Mouse (Mus musculus) heart, postnatal 14 days (tissue): ENCODE data around the gene Tbc1d14. TPM values are rescaled to one million over a fixed set of nuclear protein-coding genes. Genes with fewer than 3 reads are reported as not detected.

Experiments used
- DNase-seq, 2 experiments: peaks; one replicate each; pipeline ENCODE4 v3.0.0; 2021 to 2022
- intact Hi-C: fragments of 180-260 bp; cut with DNase I; formaldehyde crosslinking; loops from one replicate; pipeline ENCODE4 v1.15.1; 2025
- total RNA-seq, 2 experiments: library from RNA; stranded (reverse); gene quantifications; 2 replicates each; pipeline ENCODE4 v1.2.3; 2021

Gene Tbc1d14
- total RNA-seq, 2 experiments from 2014 or later = 14.5 to 17.0 TPM

DNA sequence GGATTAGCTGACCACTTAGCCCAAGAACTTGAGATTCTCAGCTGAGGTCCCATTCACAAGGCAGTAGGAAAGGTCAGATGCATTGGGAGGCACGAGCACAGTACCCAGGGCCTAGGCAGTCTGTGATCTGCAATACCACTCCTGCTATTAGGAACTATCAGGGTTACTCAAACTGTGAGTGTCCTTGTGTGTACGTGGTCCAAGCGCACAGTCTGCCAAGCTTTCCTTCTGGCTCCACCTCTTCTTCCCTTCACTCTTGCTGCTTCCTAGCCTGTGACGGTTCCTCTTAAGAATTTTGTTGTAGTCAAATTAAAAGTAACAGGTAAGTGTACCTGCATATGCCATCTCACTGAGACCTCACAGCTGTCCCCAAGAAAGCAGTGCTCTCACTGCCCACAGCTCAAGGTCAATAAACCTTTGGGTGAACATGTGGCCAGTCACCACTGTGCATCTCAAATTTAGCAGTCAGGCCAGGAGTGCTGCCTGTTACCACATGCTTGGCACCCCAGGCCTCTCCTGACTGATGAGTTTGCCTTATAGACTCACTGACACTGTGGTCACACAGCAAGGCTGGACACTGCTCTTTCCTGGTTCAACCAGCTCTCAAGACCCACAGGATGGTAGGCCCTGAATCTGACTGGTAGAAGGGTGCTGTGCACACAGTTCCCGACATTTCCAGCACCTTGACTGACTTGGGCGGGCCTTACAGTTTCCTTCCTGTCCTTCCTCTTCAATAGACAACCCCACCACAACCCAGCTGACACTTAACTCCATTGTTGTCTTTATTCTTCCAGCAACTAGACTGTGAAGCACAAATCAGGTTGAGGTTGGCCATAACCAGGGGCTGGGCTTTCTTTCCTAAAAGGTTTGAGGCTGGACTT lies 114.3 kb downstream of the Tbc1d14 start:
- no peak for DNase-seq
- intact Hi-C loops = no loop called here

DNA sequence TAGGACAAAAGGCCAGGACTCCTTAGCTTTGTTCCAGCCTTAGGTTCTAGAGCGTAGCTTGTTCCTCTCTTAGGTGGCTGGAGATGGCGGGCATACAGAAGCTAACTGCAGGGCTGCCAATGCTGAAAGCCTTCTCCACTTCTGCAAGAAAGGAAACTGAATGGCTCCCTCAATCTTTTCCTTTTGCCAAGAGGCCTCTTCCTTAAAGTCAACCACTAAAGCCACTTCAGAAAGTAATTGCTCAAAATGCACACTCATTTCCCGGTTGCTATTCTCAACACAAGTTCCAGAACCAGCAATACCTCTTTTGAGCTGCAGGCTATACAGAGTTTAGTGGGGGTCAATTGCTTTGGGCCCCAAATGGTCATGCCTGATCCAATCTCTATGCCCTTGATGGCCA lies 115.6 kb downstream of the Tbc1d14 start:
- intact Hi-C loops = no loop called here
- no peak for DNase-seq

DNA sequence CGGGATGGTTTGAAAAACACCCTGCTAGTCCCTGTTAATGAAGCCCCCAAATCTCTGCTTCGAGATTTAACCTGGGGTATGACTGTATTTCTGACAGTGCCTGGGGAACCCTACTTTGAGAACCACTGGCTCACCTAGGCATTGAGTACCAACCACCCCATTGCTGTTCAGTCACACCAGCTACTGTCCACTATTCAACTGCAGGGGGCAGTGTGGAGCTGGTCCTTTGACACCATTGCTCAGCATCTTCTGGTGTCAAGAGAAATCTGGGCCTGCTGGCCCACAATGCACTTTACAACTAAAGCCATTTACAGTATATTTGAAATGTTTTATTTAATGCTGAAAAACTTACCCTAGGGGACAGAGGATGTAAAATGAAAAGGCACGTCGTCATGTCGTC lies 118.8 kb downstream of the Tbc1d14 start:
- intact Hi-C loops = no loop called here

GRCm38 (mm10) chr5:36472876-36473655 lies 120.0 kb downstream of the Tbc1d14 start:
- intact Hi-C loops = no loop called here
- no peak for DNase-seq

More for the DNA sequence above, 118.8 kb downstream of the Tbc1d14 start:
- DNase-seq = peak; percentile 68 to 82

DNA sequence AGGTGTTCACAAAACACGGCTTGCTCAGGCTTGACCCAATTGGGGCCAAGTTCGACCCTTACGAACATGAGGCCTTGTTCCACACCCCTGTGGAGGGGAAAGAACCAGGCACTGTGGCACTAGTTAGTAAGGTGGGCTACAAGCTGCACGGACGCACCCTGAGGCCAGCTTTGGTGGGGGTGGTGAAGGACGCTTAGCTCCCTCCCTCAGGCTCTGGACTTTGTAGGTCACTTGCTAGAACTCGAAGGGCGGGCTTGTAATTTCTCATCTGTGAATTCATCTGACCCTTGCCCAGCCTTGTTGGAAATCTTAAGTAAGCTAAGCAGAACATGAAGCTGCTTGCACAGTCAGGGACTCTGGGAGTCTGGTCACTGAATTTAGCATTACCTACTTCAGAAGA lies 121.9 kb downstream of the Tbc1d14 start:
- DNase-seq = no peak
- intact Hi-C loops = no loop called here

DNA sequence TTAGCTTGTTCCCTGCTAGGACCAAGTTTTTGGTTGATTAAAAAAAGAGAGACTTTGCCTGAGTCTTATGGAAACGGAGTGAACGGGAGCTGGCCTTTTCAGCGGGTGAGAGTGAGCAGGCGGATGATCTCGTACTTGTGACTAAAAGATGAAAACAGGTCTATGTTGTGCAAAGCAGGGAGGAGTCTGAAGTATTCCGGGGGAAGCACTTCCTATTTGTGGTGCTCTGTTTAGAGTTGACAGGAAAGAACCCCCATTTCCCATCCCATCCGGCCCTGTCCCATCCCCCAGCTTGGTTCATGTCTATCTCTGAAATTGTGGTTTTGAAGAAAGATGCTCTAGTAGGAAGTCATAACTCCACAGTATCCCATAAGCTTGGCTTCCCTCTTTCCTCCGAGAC lies 127.2 kb downstream of the Tbc1d14 start:
- DNase-seq = no peak
- intact Hi-C loops = no loop called here

GRCm38 (mm10) chr5:36464709-36465661 lies 128.1 kb downstream of the Tbc1d14 start, which contains the start of gene Grpel1:
Gene Grpel1, plus strand, starts transcription at chr5:36464998.
- peak; percentile 96 to 97 for DNase-seq
- intact Hi-C loops = loop anchor here (5.0 kb wide), 2 partner anchors 72 to 117 kb away; no protein-coding TSS in a partner anchor

- no peak for DNase-seq
- intact Hi-C loops = loop anchor here (1.0 to 5.0 kb wide), 4 partner anchors 26 to 279 kb away; no protein-coding TSS in a partner anchor
Observed at GRCm38 (mm10) chr5:36463391-36463790, 129.7 kb downstream of the Tbc1d14 start.

DNA sequence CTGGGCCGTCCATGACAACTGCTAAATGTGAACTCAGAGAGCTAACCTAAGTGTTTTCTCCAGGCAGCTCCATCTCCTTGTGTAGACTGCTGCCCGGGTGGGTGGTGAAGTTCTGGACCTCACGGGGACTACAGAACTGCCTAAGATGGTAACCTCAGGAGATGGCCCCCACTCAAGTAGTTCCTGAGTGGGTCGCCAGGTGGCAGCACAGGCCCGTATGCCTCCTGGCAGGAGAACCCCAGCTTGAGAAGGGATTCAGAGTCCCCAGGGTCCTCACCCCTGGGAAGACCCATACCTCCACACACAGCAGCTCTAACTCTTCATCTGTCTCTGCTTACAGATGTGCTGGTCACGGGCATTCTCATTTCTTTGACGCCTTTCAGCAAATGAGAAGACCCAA lies 130.3 kb downstream of the Tbc1d14 start:
- DNase-seq = peak; percentile 82 to 90
- intact Hi-C loops = loop anchor here (1.0 to 5.0 kb wide), 4 partner anchors 26 to 280 kb away; no protein-coding TSS in a partner anchor

- intact Hi-C loops = loop anchor here (5.0 kb wide), 2 partner anchors 76 to 121 kb away; no protein-coding TSS in a partner anchor
- no peak for DNase-seq
Observed at GRCm38 (mm10) chr5:36461231-36461630, 131.8 kb downstream of the Tbc1d14 start.

GRCm38 (mm10) chr5:36460712-36461111 lies 132.4 kb downstream of the Tbc1d14 start:
- intact Hi-C loops = loop anchor here (5.0 kb wide), 2 partner anchors 77 to 122 kb away; no protein-coding TSS in a partner anchor
- no peak for DNase-seq

GRCm38 (mm10) chr5:36458926-36459325 lies 134.2 kb downstream of the Tbc1d14 start:
- intact Hi-C loops = no loop called here
- DNase-seq = peak; percentile 27 to 59

DNA sequence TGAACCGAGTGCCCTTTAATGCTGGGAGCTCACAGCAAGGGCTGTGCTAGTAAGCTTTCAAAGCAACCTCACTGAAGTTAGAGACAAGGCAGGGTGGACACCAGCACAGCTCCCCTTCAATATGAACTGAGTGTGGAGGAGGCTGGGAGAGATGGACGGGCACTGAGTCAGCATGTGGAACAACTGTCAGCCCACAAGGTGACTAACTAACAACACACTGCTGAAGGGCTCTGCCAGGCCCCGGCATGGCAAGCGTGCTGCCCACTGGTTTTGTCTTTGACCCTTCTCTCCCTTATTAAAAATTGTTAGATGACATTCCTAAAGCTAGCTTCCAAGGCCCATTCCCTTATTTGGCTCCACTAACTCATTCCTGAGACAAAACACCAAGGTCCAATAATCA lies 135.4 kb downstream of the Tbc1d14 start:
- DNase-seq = no peak
- intact Hi-C loops = no loop called here

DNA sequence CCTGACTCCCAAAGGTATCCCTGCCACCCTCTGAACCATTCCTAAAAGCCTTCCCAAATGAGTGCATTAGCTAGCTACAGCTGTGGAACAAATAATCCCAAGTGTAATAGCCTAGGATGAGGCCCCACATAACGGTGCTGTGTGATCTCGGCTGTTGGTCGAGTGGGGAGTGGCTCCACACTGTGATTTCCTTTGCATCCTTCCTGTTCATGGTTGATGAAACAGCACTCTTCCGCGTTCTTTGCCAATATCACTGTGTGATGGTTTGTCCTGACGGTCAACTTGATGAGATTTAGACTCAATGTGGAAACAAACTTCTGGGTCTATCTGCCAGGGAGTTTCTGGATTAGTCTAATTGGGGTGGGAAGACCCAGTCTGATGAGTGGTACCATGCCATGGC lies 140.3 kb downstream of the Tbc1d14 start:
- DNase-seq = no peak
- intact Hi-C loops = no loop called here

GRCm38 (mm10) chr5:36451872-36452389 lies 141.1 kb downstream of the Tbc1d14 start:
- intact Hi-C loops = no loop called here
- no peak for DNase-seq

DNA sequence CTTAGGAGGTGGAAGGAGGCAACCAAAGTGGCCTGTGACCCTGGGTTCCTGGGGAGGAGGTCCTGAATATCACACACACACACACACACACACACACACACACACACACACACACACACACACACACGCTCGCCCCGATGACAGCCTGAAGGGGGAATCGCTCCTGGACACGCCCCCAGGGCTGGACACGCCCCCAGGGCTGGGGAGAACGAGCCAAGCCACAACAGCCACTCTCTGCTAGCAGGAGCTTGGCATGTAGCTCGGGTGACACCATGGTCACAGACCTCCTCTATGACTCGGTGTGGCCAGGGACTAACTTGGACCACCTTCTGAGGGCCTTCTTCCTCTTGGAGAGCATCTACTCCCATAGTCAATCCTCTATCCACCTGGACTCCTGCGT lies 142.0 kb downstream of the Tbc1d14 start:
- intact Hi-C loops = no loop called here
- DNase-seq = peak in 1 of 2 experiments; percentile 45

DNA sequence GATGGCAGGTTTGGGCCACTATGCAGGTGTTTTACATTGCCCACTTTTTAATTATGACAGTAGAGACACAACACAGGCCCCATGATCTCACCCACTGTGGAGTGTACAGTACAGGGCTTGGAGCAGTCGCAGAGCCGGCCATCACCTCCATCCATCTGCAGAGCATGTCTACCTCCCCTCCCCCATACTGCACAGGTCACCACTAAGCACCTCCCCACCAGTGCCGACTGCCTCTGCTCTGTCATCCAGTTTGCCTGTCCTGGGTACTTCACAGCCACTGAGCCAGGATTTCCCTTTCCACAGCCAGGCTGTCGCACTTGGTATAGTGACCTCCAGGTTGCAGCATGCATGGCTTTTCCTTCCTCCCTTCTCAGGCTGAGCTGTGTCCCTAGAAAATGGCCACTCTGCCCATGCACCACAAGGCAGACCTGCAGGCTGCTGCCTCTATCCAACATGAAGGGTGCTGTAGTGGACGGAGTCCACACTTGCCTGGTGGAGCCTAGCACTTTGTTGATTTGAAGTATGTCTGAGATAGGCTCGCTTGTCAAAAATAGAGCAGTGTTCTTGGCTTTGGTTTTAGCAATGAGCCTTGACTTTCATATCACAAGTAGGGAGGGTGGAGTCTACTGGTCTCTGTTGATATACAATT lies 143.2 kb downstream of the Tbc1d14 start:
- DNase-seq = peak; percentile 18 to 34

DNA sequence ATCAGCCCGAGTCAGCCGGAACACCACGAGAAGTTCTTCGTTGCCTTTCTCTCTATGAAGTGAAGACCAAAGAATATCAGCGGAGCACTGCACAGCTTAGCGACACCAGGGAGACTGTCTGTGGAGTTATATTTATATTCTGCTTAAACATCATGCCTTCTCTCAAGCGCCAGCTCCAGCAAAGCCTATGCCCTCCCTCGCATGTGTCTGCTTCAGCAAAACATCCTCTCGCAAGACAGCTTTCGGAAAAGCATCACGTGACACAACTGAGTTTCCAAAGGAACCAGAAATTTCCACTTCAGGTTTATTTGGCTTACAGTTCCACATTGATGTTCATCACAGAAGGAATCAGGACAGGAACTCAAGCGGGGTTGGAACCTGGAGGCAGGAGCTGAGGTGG lies 145.2 kb downstream of the Tbc1d14 start:
- intact Hi-C loops = no loop called here
- no peak for DNase-seq

More for the DNA sequence above, 143.2 kb downstream of the Tbc1d14 start:
- intact Hi-C loops = no loop called here
